Mouse (Mus musculus): ENCODE data around the gene Fbxw11.
"Not testable (repeated sequence)": the region's sequence is repeated elsewhere in the genome, so short reads cannot be mapped to it uniquely, and the experiment has no call there.

DNA sequence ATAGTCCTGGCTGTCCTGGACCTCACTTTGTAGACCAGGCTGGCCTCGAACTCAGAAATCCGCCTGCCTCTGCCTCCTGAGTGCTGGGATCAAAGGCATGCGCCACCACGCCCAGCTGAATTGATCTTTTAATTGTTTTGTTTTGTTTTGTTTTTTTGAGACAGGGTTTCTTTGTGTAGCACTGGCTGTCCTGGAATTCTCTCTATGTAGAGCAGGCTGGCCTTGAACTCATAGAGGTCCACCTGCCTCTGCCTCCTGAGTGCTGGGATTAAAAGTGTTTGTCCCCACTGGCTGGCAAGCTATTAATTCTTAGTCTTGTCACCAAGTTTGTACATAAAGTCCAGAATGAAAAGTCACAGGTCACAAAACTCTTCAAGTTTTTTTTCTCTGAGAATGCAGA lies 36.6 kb downstream of the Fbxw11 start:
- TF ChIP-seq POLR2AphosphoS2 (IDR thresholded peaks at IDR 0.05; ENCODE audit: insufficient read length, low read depth); POLR2A (IDR thresholded peaks at IDR 0.05; ENCODE audit: insufficient read length, low read depth); USF1 (IDR thresholded peaks at IDR 0.05; ENCODE audit: low read depth); MYOG (IDR thresholded peaks at IDR 0.05; ENCODE audit: control insufficient read depth in 1 of 3, insufficient read depth in 1 of 3, insufficient read length in 2 of 3, low read depth in 2 of 3); MAX (IDR thresholded peaks at IDR 0.05; ENCODE audit: low read depth); MYOD1 (IDR thresholded peaks at IDR 0.05; ENCODE audit: control insufficient read depth in 1 of 3, insufficient read length in 2 of 3, low read depth in 2 of 3); TCF12 (IDR thresholded peaks at IDR 0.05; ENCODE audit: insufficient read depth, poor library complexity, severe bottlenecking); E2F4 (IDR thresholded peaks at IDR 0.05; ENCODE audit: insufficient read depth): not testable (repeated sequence)
